Mouse (Mus musculus) adipocyte (in vitro differentiated cells): Measurements from ENCODE around the gene Mfsd14a.
A peak's percentile ranks its signal among the peaks of the same experiment; 100 is the strongest.
"Not testable (repeated sequence)": the region's sequence is repeated elsewhere in the genome, so short reads cannot be mapped to it uniquely, and the experiment has no call there.

Experiments
- DNase-seq: peaks from one replicate; pipeline ENCODE4 v3.0.0-alpha.2; 2016; ENCODE audit warnings: low spot score

Mfsd14a gene

GRCm38 (mm10) chr3:116662463-116662863, at the start of gene Mfsd14a:
Gene Mfsd14a (minus strand): TSS chr3:116662677.
- peak; percentile 95 for DNase-seq

- DNase-seq = peak; percentile 71
Measured at GRCm38 (mm10) chr3:116711624-116712435, 49.4 kb upstream of the Mfsd14a start.

GRCm38 (mm10) chr3:116710941-116711340, 48.5 kb upstream of the Mfsd14a start:
- DNase-seq = no peak

- no peak for DNase-seq
Measured at GRCm38 (mm10) chr3:116705637-116706204, 43.2 kb upstream of the Mfsd14a start.

GRCm38 (mm10) chr3:116703835-116704234, 41.4 kb upstream of the Mfsd14a start:
- DNase-seq = no peak

- DNase-seq = no peak
Measured at GRCm38 (mm10) chr3:116702647-116703272, 40.3 kb upstream of the Mfsd14a start.

- no peak for DNase-seq
Measured at GRCm38 (mm10) chr3:116701601-116702000, 39.1 kb upstream of the Mfsd14a start.

GRCm38 (mm10) chr3:116698786-116699185, 36.3 kb upstream of the Mfsd14a start:
- DNase-seq = no peak

- DNase-seq = no peak
Measured at GRCm38 (mm10) chr3:116695666-116695985, 33.1 kb upstream of the Mfsd14a start.

GRCm38 (mm10) chr3:116694955-116695665, 32.6 kb upstream of the Mfsd14a start:
- DNase-seq = no peak

- DNase-seq = no peak
Measured at GRCm38 (mm10) chr3:116694312-116694711, 31.8 kb upstream of the Mfsd14a start.

GRCm38 (mm10) chr3:116681160-116681559, 18.7 kb upstream of the Mfsd14a start, which contains the start of gene Gm43191:
Gene Gm43191 (minus strand): TSS chr3:116681260.
- DNase-seq = no peak

- DNase-seq = not testable (repeated sequence)
Measured at GRCm38 (mm10) chr3:116664281-116664680, 1.8 kb upstream of the Mfsd14a start.

GRCm38 (mm10) chr3:116661870-116662414, 535 bp downstream of the Mfsd14a start:
- DNase-seq = no peak

- DNase-seq = peak; percentile 53
Measured at GRCm38 (mm10) chr3:116661288-116661869, 1.1 kb downstream of the Mfsd14a start.

GRCm38 (mm10) chr3:116659856-116660430, 2.5 kb downstream of the Mfsd14a start:
- DNase-seq = no peak

GRCm38 (mm10) chr3:116658928-116659565, 3.4 kb downstream of the Mfsd14a start:
- no peak for DNase-seq

GRCm38 (mm10) chr3:116656184-116656965, 6.1 kb downstream of the Mfsd14a start:
- DNase-seq = no peak

- not testable (repeated sequence) for DNase-seq
Measured at GRCm38 (mm10) chr3:116654051-116654450, 8.4 kb downstream of the Mfsd14a start.
